Mouse (Mus musculus) MEL (cell line): Measurements from ENCODE around the gene Gm21477.
"Not testable (repeated sequence)": the region's sequence is repeated elsewhere in the genome, so short reads cannot be mapped to it uniquely, and the experiment has no call there.

Experiments
- CTCF ChIP-seq, 3 experiments: IDR thresholded peaks in 2 of 3; conservative IDR thresholded peaks in 1 of 3; 2 replicates each; pipeline ENCODE4 v1.5.1; 2011 to 2012; ENCODE audit warnings: low read length in 3 of 3, low read depth in 2 of 3, mild to moderate bottlenecking in 2 of 3, improper control_type of control experiment in 1 of 3, inconsistent platforms in 1 of 3, mixed read lengths in 1 of 3, moderate library complexity in 1 of 3; ENCODE audit not compliant: control insufficient read depth in 1 of 3, insufficient read depth in 1 of 3, poor library complexity in 1 of 3, severe bottlenecking in 1 of 3
- E2F4 ChIP-seq: IDR thresholded peaks from 2 replicates; pipeline ENCODE4 v1.6.1; 2011; ENCODE audit warnings: low read depth, low read length, improper control_type of control experiment, borderline replicate concordance
- GATA1 ChIP-seq: IDR thresholded peaks from 2 replicates; pipeline ENCODE4 v1.6.1; 2011; ENCODE audit warnings: low read depth, low read length, improper control_type of control experiment
- HCFC1 ChIP-seq: IDR thresholded peaks from 2 replicates; pipeline ENCODE4 v1.6.1; 2012; ENCODE audit warnings: low read depth, mild to moderate bottlenecking, inconsistent platforms, low read length, improper control_type of control experiment, moderate library complexity
- POLR2A ChIP-seq, 2 experiments: IDR thresholded peaks; 2 replicates each; pipeline ENCODE4 v1.6.1; 2011 to 2012; ENCODE audit warnings: low read length in 2 of 2, mild to moderate bottlenecking in 2 of 2, control low read depth in 1 of 2, improper control_type of control experiment in 1 of 2, low read depth in 1 of 2, moderate library complexity in 1 of 2; ENCODE audit not compliant: control insufficient read depth in 1 of 2, insufficient read depth in 1 of 2, poor library complexity in 1 of 2
- USF2 ChIP-seq, 2 experiments: IDR thresholded peaks; 2 replicates each; pipeline ENCODE4 v1.6.1; 2011 to 2012; ENCODE audit warnings: improper control_type of control experiment in 2 of 2, low read length in 2 of 2, borderline replicate concordance in 1 of 2, inconsistent platforms in 1 of 2, low read depth in 1 of 2, mild to moderate bottlenecking in 1 of 2; ENCODE audit not compliant: insufficient read depth in 1 of 2
- ZC3H11A ChIP-seq: IDR thresholded peaks from 2 replicates; pipeline ENCODE4 v1.6.1; 2012; ENCODE audit warnings: low read depth, mild to moderate bottlenecking, inconsistent platforms, low read length, improper control_type of control experiment
- ZNF384 ChIP-seq: IDR thresholded peaks from 2 replicates; pipeline ENCODE4 v1.6.1; 2012; ENCODE audit warnings: low read depth, mild to moderate bottlenecking, inconsistent platforms, low read length, improper control_type of control experiment

DNA sequence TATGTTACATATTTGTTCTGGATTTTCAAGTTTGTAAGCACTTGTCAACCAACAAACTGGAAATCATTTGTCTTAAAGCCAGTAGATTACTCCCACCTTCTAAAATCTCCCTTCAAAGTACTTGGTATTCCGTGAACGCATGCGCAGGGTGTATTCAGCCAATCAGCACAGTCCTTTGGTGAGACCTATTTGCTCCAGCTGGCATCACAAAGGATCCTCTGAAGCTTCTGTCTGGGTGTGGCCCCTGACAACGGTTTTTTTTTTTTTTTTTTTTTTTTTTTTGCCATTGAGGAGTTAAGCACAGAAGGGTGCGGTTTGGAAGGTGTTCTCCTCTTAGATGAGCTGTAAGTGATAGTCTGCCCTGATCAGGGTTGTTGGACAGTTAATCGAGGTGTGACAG lies at the start of gene Gm21477:
- TF ChIP-seq E2F4; GATA1; POLR2A (IDR thresholded peaks at IDR 0.05; ENCODE audit: control insufficient read depth in 1 of 2, insufficient read depth in 1 of 2, low read depth in 1 of 2, low read length in 2 of 2, poor library complexity in 1 of 2); CTCF (IDR thresholded peaks at IDR 0.05 in 2 of 3, conservative IDR thresholded peaks at IDR 0.05 in 1 of 3; ENCODE audit: control insufficient read depth in 1 of 3, insufficient read depth in 1 of 3, low read depth in 2 of 3, low read length in 3 of 3, poor library complexity in 1 of 3, severe bottlenecking in 1 of 3); ZNF384; USF2 (IDR thresholded peaks at IDR 0.05; ENCODE audit: borderline replicate concordance in 1 of 2, insufficient read depth in 1 of 2, low read depth in 1 of 2, low read length in 2 of 2); ZC3H11A; HCFC1: not testable (repeated sequence)
